Mouse (Mus musculus) CH12.LX (cell line): ENCODE data around the gene Psma7.

ENCODE experiments used
- CHD1 ChIP-seq: IDR thresholded peaks from 2 replicates; pipeline ENCODE4 v1.6.1; 2012; ENCODE audit warnings: low read depth, low read length, improper control_type of control experiment, inconsistent platforms
- CHD2 ChIP-seq: IDR thresholded peaks from 2 replicates; pipeline ENCODE4 v1.6.1; 2011; ENCODE audit warnings: low read length, improper control_type of control experiment
- CTCF ChIP-seq, 2 experiments: IDR thresholded peaks in 1 of 2; conservative IDR thresholded peaks in 1 of 2; 2 replicates each; pipeline ENCODE4 v1.5.1; 2011 to 2012; ENCODE audit warnings: low read depth in 2 of 2, low read length in 2 of 2, improper control_type of control experiment in 1 of 2, inconsistent platforms in 1 of 2, mild to moderate bottlenecking in 1 of 2, moderate library complexity in 1 of 2
- EP300 ChIP-seq: IDR thresholded peaks from 2 replicates; pipeline ENCODE4 v1.6.1; 2011; ENCODE audit warnings: low read length, improper control_type of control experiment
- HCFC1 ChIP-seq: IDR thresholded peaks from 2 replicates; pipeline ENCODE4 v1.6.1; 2012; ENCODE audit warnings: low read depth, mild to moderate bottlenecking, inconsistent platforms, low read length, improper control_type of control experiment
- JUND ChIP-seq: conservative IDR thresholded peaks from 2 replicates; pipeline ENCODE4 v1.6.1; 2011; ENCODE audit warnings: low read depth, low read length, improper control_type of control experiment
- MAZ ChIP-seq: IDR thresholded peaks from 2 replicates; pipeline ENCODE4 v1.6.1; 2012; ENCODE audit warnings: low read depth, mild to moderate bottlenecking, inconsistent platforms, low read length, improper control_type of control experiment, moderate library complexity
- MEF2A ChIP-seq: IDR thresholded peaks from 2 replicates; pipeline ENCODE4 v1.6.1; 2014; ENCODE audit warnings: low read depth, mild to moderate bottlenecking, inconsistent platforms, low read length, improper control_type of control experiment, borderline replicate concordance
- POLR2A ChIP-seq: IDR thresholded peaks from 2 replicates; pipeline ENCODE4 v1.6.1; 2011; ENCODE audit warnings: low read depth, mild to moderate bottlenecking, improper control_type of control experiment, low read length
- RAD21 ChIP-seq: IDR thresholded peaks from 2 replicates; pipeline ENCODE4 v1.6.1; 2011; ENCODE audit warnings: low read depth, mild to moderate bottlenecking, low read length, improper control_type of control experiment, moderate library complexity
- SIN3A ChIP-seq: IDR thresholded peaks from 2 replicates; pipeline ENCODE4 v1.6.1; 2012; ENCODE audit warnings: low read length, improper control_type of control experiment, inconsistent platforms
- USF1 ChIP-seq: IDR thresholded peaks from 2 replicates; pipeline ENCODE4 v1.6.1; 2014; ENCODE audit warnings: low read depth, mild to moderate bottlenecking, inconsistent platforms, low read length, improper control_type of control experiment

DNA sequence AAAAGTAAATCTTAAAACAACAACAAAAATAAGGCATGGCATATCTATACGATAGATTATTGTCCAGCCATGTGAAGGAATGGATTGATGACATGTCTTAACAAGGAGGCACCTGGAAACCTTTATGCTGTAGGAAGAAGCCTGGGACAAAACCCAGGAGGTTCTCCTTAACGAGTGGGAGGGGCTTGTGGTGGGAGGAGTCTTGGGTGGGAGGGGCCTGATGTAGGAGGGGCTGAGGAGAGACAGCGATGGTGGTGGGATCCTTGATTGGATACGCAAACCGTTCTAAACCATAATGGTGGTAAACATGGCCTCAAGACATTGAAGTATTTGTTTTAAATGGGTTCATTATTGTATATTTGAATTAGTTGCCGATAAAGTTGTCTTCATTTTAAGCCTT lies 30.9 kb downstream of the Psma7 start:
- TF ChIP-seq CHD1 (no peak), CTCF (conservative IDR thresholded peaks at IDR 0.05 in 1 of 2, IDR thresholded peaks at IDR 0.05 in 1 of 2; ENCODE audit: low read depth in 2 of 2, low read length in 2 of 2) (no peak), USF1 (no peak), JUND (no peak), RAD21 (no peak), MAZ (no peak), SIN3A (no peak), EP300 (no peak), CHD2 (no peak), MEF2A (no peak), HCFC1 (no peak), POLR2A (no peak)
